Mouse (Mus musculus) E14TG2a.4 (cell line): Measurements from ENCODE around the gene Ddah2.

Source experiments
- H3K27me3 ChIP-seq: 2 replicates; pipeline ENCODE4 v1.6.1; 2014; ENCODE audit warnings: low read length, control low read depth; ENCODE audit not compliant: insufficient read depth
- H3K36me3 ChIP-seq: 2 replicates; pipeline ENCODE4 v1.6.1; 2014; ENCODE audit warnings: low read length, control low read depth; ENCODE audit not compliant: insufficient read depth
- H3K4me1 ChIP-seq: replicated peaks from 2 replicates; pipeline ENCODE4 v1.6.1; 2014; ENCODE audit warnings: low read depth, low read length, control low read depth
- H3K4me3 ChIP-seq: replicated peaks from 2 replicates; pipeline ENCODE4 v1.5.1; 2014; ENCODE audit warnings: mild to moderate bottlenecking, low read length
- H3K9me3 ChIP-seq: 2 replicates; pipeline ENCODE4 v1.6.1; 2014; ENCODE audit warnings: low read length, control low read depth
- CTCF ChIP-seq: conservative IDR thresholded peaks from 2 replicates; pipeline ENCODE4 v1.5.1; 2014; ENCODE audit warnings: low read length
- NANOG ChIP-seq: IDR thresholded peaks from 2 replicates; pipeline ENCODE4 v1.6.1; 2014; ENCODE audit warnings: borderline replicate concordance, low read length, mixed read lengths
- POU5F1 ChIP-seq: IDR thresholded peaks from 2 replicates; pipeline ENCODE4 v1.6.1; 2014; ENCODE audit warnings: low read length, borderline replicate concordance

Ddah2 gene

DNA sequence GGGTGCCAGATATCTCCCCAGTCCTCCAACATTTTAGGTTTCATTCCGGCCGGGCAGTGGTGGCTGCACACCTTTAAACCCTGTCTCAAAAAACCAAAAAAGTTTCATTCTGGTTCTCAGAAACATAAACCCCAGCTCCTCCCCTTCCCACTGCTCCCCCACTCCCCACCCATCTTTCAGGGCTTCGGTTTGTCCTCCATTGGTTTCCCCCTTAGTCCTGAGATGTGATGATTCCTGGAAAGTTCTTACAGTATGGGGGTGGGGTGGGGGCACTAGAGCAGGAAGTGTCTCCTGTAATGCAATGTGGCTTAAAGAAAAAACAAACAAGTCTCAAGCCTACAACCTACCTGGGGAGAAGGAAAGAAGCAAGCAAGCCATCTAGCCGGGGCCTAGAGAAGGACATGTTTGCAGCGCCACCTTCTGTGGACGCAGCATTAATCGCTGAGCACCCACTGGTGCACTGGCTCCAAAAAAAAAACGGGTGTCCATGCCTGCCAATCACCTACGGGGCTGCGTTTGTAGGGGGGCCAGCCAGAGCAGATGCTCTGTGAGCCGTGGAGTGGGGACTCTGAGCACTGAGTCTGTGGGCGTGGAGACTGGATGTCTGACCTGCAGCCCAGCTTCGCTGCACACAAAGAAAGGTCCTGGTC, 47.0 kb downstream of the Ddah2 start:
- Histone ChIP-seq H3K36me3 (peaks cover 31% of the 10 kb centered on the region), H3K9me3 (no peaks in the 10 kb centered on the region), H3K27me3 (no peaks in the 10 kb centered on the region), H3K4me3 (no peak overlapping the region), H3K4me1 (peaks cover 44% of the 10 kb centered on the region)
- TF ChIP-seq NANOG, result no peak
- no peak for TF ChIP-seq POU5F1
- no peak; the same call in 1 of the 2 replicates for TF ChIP-seq CTCF

GRCm38 (mm10) chr17:35106522-35106921, 47.7 kb downstream of the Ddah2 start:
- H3K36me3 ChIP-seq, result peaks cover 24% of the 10 kb centered on the region
- no peak overlapping the region for H3K4me3 ChIP-seq
- no peaks in the 10 kb centered on the region for H3K9me3 ChIP-seq
- TF ChIP-seq NANOG, result no peak
- no peak for TF ChIP-seq POU5F1
- TF ChIP-seq CTCF, result no peak
- H3K4me1 ChIP-seq, result peaks cover 44% of the 10 kb centered on the region
- no peaks in the 10 kb centered on the region for H3K27me3 ChIP-seq

DNA sequence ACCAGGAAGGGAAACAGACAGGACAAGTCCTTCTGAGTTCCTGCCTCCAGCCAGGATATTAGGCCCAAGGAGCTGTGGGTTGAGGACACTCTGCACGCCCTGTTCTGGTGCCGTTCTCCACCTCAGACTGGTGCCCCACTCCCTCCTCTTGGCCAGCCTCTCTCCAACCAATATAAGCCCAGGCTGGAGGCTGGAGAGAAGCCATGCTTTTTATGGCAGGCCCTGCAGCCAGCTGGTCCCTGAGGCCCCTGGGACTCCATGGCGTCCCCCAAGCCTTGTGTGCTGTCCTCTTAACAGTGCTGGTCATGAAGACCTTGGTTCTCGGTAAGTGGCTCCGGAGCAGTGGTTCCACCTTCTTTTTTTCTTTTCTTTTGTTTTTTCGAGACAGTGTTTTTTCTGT, 49.3 kb downstream of the Ddah2 start, which contains the start of gene Ly6g5c:
Gene Ly6g5c (plus strand): TSS at position 183 of the 400 bp plus-strand sequence.
- no peak for TF ChIP-seq NANOG
- no peak for TF ChIP-seq CTCF
- TF ChIP-seq POU5F1, result no peak
- H3K27me3 ChIP-seq, result no peaks in the 10 kb centered on the region
- H3K9me3 ChIP-seq, result no peaks in the 10 kb centered on the region
- H3K36me3 ChIP-seq, result peaks cover 9% of the 10 kb centered on the region
- peaks cover 46% of the 10 kb centered on the region for H3K4me1 ChIP-seq
- H3K4me3 ChIP-seq, result no peak within 1 kb of the TSS
